Mouse (Mus musculus) adipocyte (in vitro differentiated cells): Measurements from ENCODE around the gene Blm.

Source experiments
- DNase-seq: peaks from one replicate; pipeline ENCODE4 v3.0.0-alpha.2; 2016; ENCODE audit warnings: low spot score

Gene Blm

GRCm38 (mm10) chr7:80460199-80460598 is 74.7 kb downstream of the Blm start:
- no peak for DNase-seq

DNA sequence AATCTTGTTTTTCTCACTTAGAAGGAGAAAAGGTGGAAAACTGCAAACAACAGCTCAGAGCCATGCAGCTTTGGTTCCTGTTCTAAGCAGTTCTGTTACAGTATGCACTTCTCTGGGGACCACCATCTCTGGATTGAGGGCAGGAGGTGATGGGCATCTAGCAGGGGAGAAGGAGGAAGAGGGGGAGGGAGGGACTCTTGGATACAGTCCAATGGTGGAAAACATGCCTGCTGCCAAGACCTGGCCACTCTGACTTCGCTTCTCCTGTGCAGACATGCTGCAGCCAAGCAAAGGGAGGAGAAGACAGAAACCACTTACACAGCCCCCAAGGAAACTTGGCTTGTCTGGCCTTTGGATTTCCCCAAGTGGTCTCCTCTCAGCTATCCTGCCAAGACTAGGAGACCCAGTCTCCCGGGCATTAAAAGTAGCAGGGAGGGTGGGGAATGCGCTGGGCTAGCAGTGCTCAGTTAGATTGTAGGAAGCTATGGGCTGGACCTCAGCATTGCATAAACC is 77.0 kb downstream of the Blm start:
- DNase-seq = peak; percentile 39

- DNase-seq = peak; percentile 84
These were observed 77.7 kb downstream of the Blm start for GRCm38 (mm10) chr7:80457241-80457640.

DNA sequence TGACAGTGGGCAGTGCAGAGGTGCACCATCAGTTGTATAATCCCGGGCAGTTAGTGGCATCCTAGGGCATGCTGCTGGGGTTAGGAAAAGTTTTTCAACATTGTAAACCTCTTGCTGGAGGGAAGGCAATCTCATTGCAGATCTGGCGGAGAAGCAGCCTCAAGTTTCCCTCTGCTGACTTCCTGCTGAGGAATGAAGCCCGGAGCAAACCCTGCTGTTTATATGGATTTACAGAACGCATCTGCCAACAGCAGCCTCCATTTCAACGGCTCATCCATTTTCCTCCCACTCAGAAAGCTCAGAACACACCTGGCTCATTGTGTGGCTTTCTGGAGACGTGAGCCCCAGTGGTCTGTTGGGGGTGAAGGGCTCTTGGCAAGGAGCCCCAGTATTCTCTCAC is 78.6 kb downstream of the Blm start:
- no peak for DNase-seq

GRCm38 (mm10) chr7:80455505-80456160 is 79.3 kb downstream of the Blm start:
- DNase-seq = no peak

- peak; percentile 74 for DNase-seq
These were observed 80.1 kb downstream of the Blm start for GRCm38 (mm10) chr7:80454786-80455185.

DNA sequence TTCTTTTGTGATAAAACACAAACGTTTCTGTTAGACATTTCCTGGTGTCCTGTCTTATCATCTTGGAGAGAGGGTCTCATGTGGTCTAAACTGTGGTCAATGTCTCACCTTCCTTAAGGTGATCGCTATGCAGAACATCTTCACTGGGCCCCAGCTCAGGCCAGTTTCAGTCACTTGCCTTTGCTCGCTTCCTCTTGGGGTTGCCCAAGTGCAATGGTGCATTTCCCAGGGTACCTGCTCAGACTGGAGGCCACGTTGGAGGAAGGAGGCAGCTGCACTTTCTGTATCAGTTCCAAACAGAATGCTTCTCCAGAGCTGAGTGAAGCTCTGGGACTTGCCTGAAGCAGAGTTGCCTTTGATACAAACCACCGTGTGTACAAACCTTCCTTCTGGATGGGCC is 80.9 kb downstream of the Blm start:
- no peak for DNase-seq

- DNase-seq = no peak
These were observed 81.8 kb downstream of the Blm start for GRCm38 (mm10) chr7:80453121-80453520.

DNA sequence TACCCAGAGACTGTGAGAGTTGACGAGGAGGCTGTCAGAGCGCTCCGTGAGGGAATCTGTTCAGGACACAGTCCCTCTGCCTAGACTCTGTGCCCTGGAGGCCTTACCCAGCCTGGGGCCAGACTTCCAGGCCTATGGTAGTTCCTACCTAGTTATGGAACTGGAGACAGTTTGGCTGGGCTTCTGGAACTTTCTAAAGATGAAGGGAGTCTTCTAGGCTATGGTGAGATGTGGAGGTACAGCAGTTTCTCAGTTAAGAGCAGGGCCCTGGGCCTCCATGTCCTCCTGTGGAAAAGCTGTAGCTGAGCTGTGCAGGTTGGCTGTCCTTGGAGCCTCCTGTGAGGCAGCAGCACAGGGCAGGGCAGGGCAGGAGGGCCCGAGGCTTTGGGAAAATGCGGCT is 82.7 kb downstream of the Blm start:
- DNase-seq = no peak

GRCm38 (mm10) chr7:80451550-80452232 is 83.2 kb downstream of the Blm start:
- DNase-seq = no peak

- DNase-seq = no peak
These were observed 84.6 kb downstream of the Blm start for GRCm38 (mm10) chr7:80450354-80450753.

DNA sequence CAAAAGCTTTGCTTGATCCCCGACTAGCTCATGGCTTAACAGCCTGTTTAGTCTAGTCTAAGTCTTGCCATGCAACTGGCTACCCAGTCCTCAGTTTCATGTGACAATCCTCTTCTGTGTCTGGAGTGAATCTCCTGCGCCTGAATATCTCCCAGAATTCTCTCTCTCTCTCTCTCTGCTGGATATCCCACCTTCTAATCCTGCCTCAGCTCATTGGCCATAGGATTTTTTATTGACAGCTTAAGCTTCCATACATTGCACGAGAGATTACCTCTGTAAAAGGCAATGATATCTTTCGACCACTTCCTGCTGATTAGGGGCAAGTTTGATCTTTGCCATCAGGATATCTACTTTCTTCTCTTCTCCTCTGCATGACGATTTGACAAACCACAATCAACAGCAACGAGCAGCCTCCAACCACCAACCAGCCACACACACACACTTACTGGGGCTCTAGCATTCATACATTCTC is 85.3 kb downstream of the Blm start:
- no peak for DNase-seq

GRCm38 (mm10) chr7:80447336-80447735 is 87.6 kb downstream of the Blm start:
- no peak for DNase-seq

GRCm38 (mm10) chr7:80446221-80446878 is 88.6 kb downstream of the Blm start:
- DNase-seq = no peak

GRCm38 (mm10) chr7:80445492-80445891 is 89.4 kb downstream of the Blm start:
- no peak for DNase-seq

GRCm38 (mm10) chr7:80444401-80445249 is 90.3 kb downstream of the Blm start:
- DNase-seq = no peak

GRCm38 (mm10) chr7:80443124-80443523 is 91.8 kb downstream of the Blm start:
- DNase-seq = no peak

GRCm38 (mm10) chr7:80441986-80442904 is 92.7 kb downstream of the Blm start:
- DNase-seq = no peak

- no peak for DNase-seq
These were observed 94.2 kb downstream of the Blm start for GRCm38 (mm10) chr7:80440685-80441084.

GRCm38 (mm10) chr7:80439789-80440488 is 95.0 kb downstream of the Blm start:
- DNase-seq = peak; percentile 33
